Mouse (Mus musculus) E14TG2a.4 (cell line): ENCODE measurements around the gene Mtcl1.

Experiments used
- CTCF ChIP-seq: conservative IDR thresholded peaks from 2 replicates; pipeline ENCODE4 v1.5.1; 2014; ENCODE audit warnings: low read length
- NANOG ChIP-seq: IDR thresholded peaks from 2 replicates; pipeline ENCODE4 v1.6.1; 2014; ENCODE audit warnings: borderline replicate concordance, low read length, mixed read lengths

DNA sequence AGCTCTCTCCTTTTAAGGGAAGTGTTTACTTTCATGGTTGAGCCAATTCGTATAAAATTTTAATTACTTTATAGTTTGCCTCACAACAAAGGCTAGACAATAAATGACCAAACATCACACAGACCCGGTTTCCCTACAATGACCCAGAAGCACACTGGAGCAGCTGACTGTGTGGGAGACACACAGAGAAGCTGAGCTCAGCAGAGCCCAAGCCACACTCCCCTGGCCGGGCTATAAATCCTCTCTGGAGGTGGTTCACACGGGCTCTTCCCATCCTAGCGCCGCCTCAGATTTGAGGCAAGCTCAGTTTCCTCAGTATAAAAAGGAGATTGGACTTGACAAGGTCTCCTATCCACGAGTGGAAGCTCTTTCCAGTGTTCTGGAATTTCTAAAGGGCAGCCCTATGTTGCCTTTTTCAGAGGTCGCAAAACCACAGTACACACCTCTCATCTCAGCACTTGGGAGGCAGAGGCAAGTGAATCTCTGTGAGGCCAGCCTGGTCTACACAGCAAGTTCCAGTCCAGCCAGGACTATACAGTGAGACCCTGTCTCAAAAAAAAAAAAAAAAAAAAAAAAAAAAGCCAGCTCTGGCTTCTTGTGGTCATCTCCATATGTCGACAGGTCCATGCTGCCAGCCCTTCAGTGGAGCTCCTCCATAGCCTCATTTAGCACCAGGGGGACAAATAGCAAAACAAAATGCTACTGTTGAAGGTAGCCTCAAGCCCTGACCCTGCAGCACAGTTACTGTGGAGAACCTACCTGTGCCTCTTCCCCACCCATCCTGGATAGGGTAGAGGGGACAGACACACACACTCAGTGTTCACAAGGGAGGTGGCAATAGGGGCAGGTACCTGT, 92.2 kb downstream of the Mtcl1 start:
- TF ChIP-seq CTCF, result no peak
- no peak for TF ChIP-seq NANOG
